Mouse (Mus musculus) intestine, postnatal 0 days (tissue): ENCODE results near the gene Teddm1a. TPM values are rescaled to one million over a fixed set of nuclear protein-coding genes. Genes with fewer than 3 reads are reported as not detected.

ENCODE experiments used
- ATAC-seq: fragments of 200-750 bp; cut with Nextera tagmentation; 2 replicates; pipeline ENCODE4 v1.8.0; 2017; ENCODE audit warnings: mild to moderate bottlenecking, moderate TSS enrichment, moderate library complexity
- H3K27ac ChIP-seq: fragments of 300-500 bp; sonication (generic); 2 replicates; pipeline ENCODE4 v1.5.1; 2014; ENCODE audit warnings: mild to moderate bottlenecking, low read depth, low read length, moderate library complexity
- H3K27me3 ChIP-seq: fragments of 300-500 bp; sonication (generic); replicated peaks from 2 replicates; pipeline ENCODE4 v1.6.1; 2014; ENCODE audit warnings: low read length, mixed read lengths; ENCODE audit not compliant: control insufficient read depth, insufficient read depth
- H3K36me3 ChIP-seq: fragments of 300-500 bp; sonication (generic); 2 replicates; pipeline ENCODE4 v1.6.1; 2014; ENCODE audit warnings: mild to moderate bottlenecking, moderate library complexity; ENCODE audit not compliant: control insufficient read depth, insufficient read depth
- H3K4me1 ChIP-seq: fragments of 300-500 bp; sonication (generic); replicated peaks from 2 replicates; pipeline ENCODE4 v1.6.1; 2014; ENCODE audit warnings: antibody characterized with exemption, low read length, mixed read lengths; ENCODE audit not compliant: control insufficient read depth, insufficient read depth
- H3K4me2 ChIP-seq: fragments of 300-500 bp; sonication (generic); replicated peaks from 2 replicates; pipeline ENCODE4 v1.6.1; 2014; ENCODE audit warnings: low read depth, mild to moderate bottlenecking, moderate library complexity
- H3K4me3 ChIP-seq: fragments of 300-500 bp; sonication (generic); 2 replicates; pipeline ENCODE4 v1.5.1; 2014; ENCODE audit warnings: low read depth, low read length
- H3K9ac ChIP-seq: fragments of 300-500 bp; sonication (generic); 2 replicates; pipeline ENCODE4 v1.6.1; 2014; ENCODE audit warnings: mild to moderate bottlenecking, low read depth, low read length
- H3K9me3 ChIP-seq: fragments of 300-500 bp; sonication (generic); 2 replicates; pipeline ENCODE4 v1.6.1; 2016; ENCODE audit warnings: mixed run types; ENCODE audit not compliant: control insufficient read depth
- CTCF ChIP-seq: sonication (generic); IDR thresholded peaks from 2 replicates; pipeline ENCODE4 v1.5.1; 2016; ENCODE audit warnings: low read depth, mild to moderate bottlenecking, control low read depth, antibody characterized with exemption, moderate library complexity
- WGBS: fragments of 180-500 bp; shearing (Covaris S2); extraction: QIAGEN DNeasy Blood & Tissue Kit; methylation state at CpG from one replicate; pipeline ENCODE4 v1.1.7; 2014; 5-methylcytosine and 5-hydroxymethylcytosine counted together
- polyA plus RNA-seq: library from polyadenylated mRNA; unstranded; fragments of >200 nt; fragmentation: Nextera tagmentation; extraction: Ambion mirVana; gene quantifications from 2 replicates; pipeline ENCODE4 v1.2.1, GENCODE M21; 2015

Gene Teddm1a
- polyA plus RNA-seq, 1 experiment from 2014 or later, result not detected

DNA sequence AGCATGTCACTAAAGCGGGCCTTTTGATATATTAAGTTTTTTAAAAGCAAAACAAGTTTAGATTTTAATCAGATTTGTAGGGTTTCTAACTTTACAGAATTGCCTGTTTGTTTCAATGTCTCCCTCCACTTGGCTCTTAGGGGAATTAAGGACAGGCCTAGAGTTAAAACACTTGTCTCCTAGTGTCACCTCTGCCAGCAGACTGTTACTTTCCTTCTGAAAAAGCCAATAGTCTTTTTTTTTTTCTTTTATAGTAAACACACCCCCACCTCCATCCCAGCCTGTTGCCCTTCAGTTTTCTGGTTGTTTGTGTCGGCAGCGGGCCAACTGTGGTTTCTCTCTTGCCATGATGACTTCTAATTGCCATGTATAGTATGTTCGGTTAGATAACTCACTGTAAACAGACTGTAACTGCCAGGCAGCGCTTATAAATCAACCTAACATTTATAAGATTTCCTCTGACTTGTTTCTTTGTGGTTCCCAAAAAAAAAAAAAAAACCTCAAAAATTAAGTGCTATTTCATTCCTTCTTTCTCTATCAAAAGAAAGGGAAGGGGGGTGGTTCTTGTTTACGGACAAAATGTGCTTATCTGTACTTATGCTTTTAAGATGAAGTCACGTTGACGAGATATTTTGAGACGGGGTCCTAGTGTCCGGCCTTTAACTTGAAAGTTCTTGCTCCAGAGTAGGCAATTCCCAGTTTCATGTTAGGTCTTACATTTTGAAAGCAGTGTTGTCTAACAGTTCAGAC lies 17.8 kb downstream of the Teddm1a start:
- no peak for ATAC-seq
- Histone ChIP-seq H3K27ac (no peak overlapping the region; the same call in 1 of the 2 replicates), H3K4me1 (no peaks in the 10 kb centered on the region), H3K9ac (no peak overlapping the region), H3K9me3 (no peaks in the 10 kb centered on the region), H3K27me3 (no peaks in the 10 kb centered on the region), H3K4me3 (no peak overlapping the region), H3K36me3 (peaks cover 52% of the 10 kb centered on the region), H3K4me2 (no peak overlapping the region)
- 75% methylated on average over 10 of the region's 10 CpGs for WGBS
- TF ChIP-seq CTCF, result no peak

GRCm38 (mm10) chr1:153909963-153910291 lies 18.4 kb downstream of the Teddm1a start:
- ATAC-seq, result no peak
- Histone ChIP-seq H3K4me1 (no peaks in the 10 kb centered on the region), H3K4me2 (no peak overlapping the region), H3K27ac (no peak overlapping the region), H3K27me3 (no peaks in the 10 kb centered on the region), H3K9me3 (no peaks in the 10 kb centered on the region), H3K4me3 (no peak overlapping the region), H3K9ac (no peak overlapping the region), H3K36me3 (peaks cover 47% of the 10 kb centered on the region)
- 87% methylated on average over 9 of the region's 9 CpGs for WGBS
- no peak for TF ChIP-seq CTCF

DNA sequence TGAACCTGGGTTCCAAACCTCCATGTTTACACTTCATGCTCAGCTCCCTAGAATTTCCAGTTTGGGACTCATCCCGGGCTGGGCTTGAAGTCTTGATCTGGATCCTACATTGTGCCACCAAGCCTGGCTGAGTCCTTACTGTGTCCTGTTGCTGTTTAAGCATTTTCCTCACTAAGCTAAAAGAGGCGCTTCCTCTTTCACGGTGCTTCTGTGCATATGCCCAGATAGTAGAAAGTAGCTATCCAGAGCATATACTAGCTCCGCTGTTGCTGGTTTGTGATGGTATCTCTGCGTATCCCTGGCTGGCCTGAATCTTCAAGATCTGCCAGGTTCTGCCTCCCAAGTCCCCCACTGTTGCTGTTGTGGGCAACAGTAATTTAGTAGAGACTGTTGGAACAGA lies 18.9 kb downstream of the Teddm1a start:
- no peak overlapping the region for H3K4me3 ChIP-seq
- peaks cover 43% of the 10 kb centered on the region for H3K36me3 ChIP-seq
- ATAC-seq, result no peak
- H3K27ac ChIP-seq, result no peak overlapping the region
- TF ChIP-seq CTCF, result no peak
- WGBS, result 82% methylated on average over 5 of the region's 5 CpGs
- no peaks in the 10 kb centered on the region for H3K9me3 ChIP-seq
- H3K4me2 ChIP-seq, result no peak overlapping the region
- no peak overlapping the region for H3K9ac ChIP-seq
- no peaks in the 10 kb centered on the region for H3K4me1 ChIP-seq
- H3K27me3 ChIP-seq, result no peaks in the 10 kb centered on the region

DNA sequence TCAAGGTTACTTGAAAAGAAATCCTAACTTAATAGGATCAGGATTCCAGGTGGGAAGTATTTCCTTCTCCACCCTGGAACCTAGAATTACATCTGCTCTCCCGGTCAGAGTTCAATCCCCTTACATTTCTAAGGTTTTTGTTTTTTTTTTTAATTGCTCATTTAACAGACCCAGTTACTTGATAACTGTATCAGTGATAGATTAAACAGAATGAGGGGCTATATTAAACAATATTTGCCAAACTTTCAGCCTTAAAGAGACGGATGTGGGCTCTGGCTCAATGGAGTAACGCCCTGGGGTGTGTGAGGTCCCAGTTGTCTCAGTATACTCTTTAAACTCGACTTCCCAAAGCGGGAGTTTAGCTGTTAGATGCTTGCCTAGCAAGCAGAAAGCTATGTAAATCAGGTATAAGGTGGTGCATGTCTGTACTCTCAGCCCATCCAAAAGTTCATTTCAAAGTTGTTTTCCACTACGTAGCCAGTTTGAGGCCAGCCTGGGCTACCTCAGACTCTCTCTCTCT lies 19.8 kb downstream of the Teddm1a start:
- WGBS, result 57% methylated on average over 6 of the region's 6 CpGs
- Histone ChIP-seq H3K27me3 (no peaks in the 10 kb centered on the region), H3K27ac (no peak overlapping the region), H3K9ac (no peak overlapping the region), H3K36me3 (peaks cover 34% of the 10 kb centered on the region), H3K4me1 (no peaks in the 10 kb centered on the region), H3K4me2 (no peak overlapping the region), H3K4me3 (no peak overlapping the region), H3K9me3 (no peaks in the 10 kb centered on the region)
- no peak for ATAC-seq
- TF ChIP-seq CTCF, result no peak

- TF ChIP-seq CTCF, result no peak
- Histone ChIP-seq H3K27me3 (no peaks in the 10 kb centered on the region), H3K27ac (no peak overlapping the region), H3K4me1 (no peaks in the 10 kb centered on the region), H3K9me3 (no peaks in the 10 kb centered on the region), H3K9ac (no peak overlapping the region), H3K4me3 (no peak overlapping the region), H3K4me2 (no peak overlapping the region), H3K36me3 (peaks cover 10% of the 10 kb centered on the region; the same call in 1 of the 2 replicates)
- WGBS, result 77% methylated on average over 3 of the region's 3 CpGs
- ATAC-seq, result no peak
These were observed 22.3 kb downstream of the Teddm1a start for GRCm38 (mm10) chr1:153913869-153914268.

DNA sequence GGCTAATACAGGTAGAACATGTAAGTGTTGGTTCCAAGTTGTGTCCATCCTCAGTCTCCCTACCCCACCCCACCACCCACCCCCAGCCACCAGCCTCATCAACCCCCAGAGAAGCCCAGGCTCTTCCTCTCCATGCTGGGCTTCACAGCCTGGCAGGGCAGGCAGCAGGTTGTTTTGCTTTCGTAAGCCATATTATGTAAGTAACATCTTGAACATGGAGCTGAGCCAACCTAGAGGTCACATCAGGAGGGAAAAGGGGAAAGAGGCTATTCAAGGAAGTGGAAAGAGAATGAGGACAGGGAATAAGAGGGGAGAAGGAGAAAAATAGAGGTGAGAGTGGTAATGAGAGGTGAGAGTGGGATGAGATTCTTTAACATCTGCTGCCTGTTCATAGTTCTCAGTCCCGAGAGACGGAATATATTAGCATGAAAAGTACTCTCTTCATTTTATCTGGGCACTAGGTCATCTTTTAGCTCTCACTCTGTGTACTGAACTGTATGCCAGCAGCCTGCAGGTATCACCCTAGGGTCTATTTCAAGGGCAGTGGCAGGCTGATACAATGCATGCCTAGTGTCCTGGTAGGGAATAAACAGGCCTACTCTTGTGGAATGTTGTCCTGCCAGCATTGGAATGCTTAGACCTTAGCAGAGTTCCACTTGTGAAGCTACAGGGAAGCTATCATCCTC lies 27.1 kb downstream of the Teddm1a start:
- 85% methylated on average over 3 of the region's 3 CpGs for WGBS
- TF ChIP-seq CTCF, result no peak
- Histone ChIP-seq H3K27ac (no peak overlapping the region), H3K4me3 (no peak overlapping the region), H3K27me3 (no peaks in the 10 kb centered on the region), H3K4me2 (no peak overlapping the region), H3K4me1 (no peaks in the 10 kb centered on the region), H3K9ac (no peak overlapping the region), H3K36me3 (no peaks in the 10 kb centered on the region), H3K9me3 (no peaks in the 10 kb centered on the region)
- no peak for ATAC-seq
